Mouse (Mus musculus): ENCODE results near the gene Rabggta.

DNA sequence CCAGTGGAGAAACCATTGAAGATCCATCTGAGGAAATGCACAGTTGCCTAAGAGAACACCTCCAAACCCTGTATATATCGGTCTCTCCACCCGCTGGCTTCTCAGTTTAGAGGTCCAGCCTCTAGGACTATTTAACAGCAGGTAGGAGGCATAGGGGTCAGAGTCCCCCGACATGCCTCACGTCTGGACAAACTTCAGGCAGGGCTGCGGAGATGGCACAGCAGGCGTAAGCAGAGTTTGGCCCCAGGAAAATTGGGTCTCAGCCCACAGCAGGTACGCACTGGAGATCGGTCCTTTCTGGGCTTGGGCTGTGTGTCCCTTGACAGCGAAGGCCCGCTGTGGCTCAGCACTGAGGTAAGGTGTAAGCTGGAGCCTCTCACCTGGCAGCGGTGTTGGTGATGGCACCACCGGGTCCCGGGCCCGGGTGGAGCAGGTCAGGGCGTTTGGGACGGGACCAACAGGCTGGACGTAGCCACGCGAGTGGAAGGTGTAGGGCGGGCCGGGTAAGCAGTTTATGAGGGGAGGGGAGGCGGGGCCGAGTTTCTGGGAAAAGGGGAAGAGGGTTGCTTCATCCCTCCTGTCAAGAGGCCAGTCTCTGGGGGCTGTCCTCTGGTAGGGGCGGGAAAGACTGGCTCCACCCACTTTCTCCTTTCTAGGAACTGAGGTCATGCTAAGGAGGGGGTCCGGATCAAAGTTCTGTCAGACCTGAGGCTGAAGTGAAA is 8.9 kb downstream of the Rabggta start:
- TF ChIP-seq CHD2 (IDR thresholded peaks at IDR 0.05; ENCODE audit: low read depth, low read length) = no peak
- TF ChIP-seq MAFK (IDR thresholded peaks at IDR 0.05; ENCODE audit: insufficient read depth, low read depth, low read length) = no peak
- no peak for TF ChIP-seq ZNF384 (IDR thresholded peaks at IDR 0.05; ENCODE audit: low read depth, low read length)
- TF ChIP-seq HCFC1 (IDR thresholded peaks at IDR 0.05; ENCODE audit: borderline replicate concordance, insufficient read depth, low read length) = no peak
- TF ChIP-seq ZC3H11A (IDR thresholded peaks at IDR 0.05; ENCODE audit: borderline replicate concordance, low read depth, low read length) = no peak

Data from ES-E14 (cell line).